Mouse (Mus musculus): ENCODE results near the gene Zfp189.
A peak's percentile ranks its signal among the peaks of the same experiment; 100 is the strongest.
"Not testable (repeated sequence)": the region's sequence is repeated elsewhere in the genome, so short reads cannot be mapped to it uniquely, and the experiment has no call there.

The Zfp189 gene

GRCm38 (mm10) chr4:49520572-49521340 lies at the start of gene Zfp189, which contains the start of gene Mrpl50:
Gene Zfp189 (plus strand): TSS chr4:49521176.
Gene Mrpl50 (minus strand): TSS chr4:49521093.
- peak; percentile 98 for DNase-seq

- no peak for DNase-seq
These were observed 47.4 kb upstream of the Zfp189 start, which contains the start of gene Acnat1 for GRCm38 (mm10) chr4:49473435-49474100. Gene Acnat1 (minus strand): TSS chr4:49473912.

- no peak for DNase-seq
These were observed 46.4 kb upstream of the Zfp189 start for GRCm38 (mm10) chr4:49474583-49474982.

GRCm38 (mm10) chr4:49478118-49478877 lies 42.7 kb upstream of the Zfp189 start:
- no peak for DNase-seq

- not testable (repeated sequence) for DNase-seq
These were observed 41.9 kb upstream of the Zfp189 start for GRCm38 (mm10) chr4:49479035-49479434.

- no peak for DNase-seq
These were observed 40.7 kb upstream of the Zfp189 start for GRCm38 (mm10) chr4:49480104-49480760.

- no peak for DNase-seq
These were observed 40.1 kb upstream of the Zfp189 start for GRCm38 (mm10) chr4:49480896-49481295.

GRCm38 (mm10) chr4:49485442-49485841 lies 35.5 kb upstream of the Zfp189 start:
- no peak for DNase-seq

GRCm38 (mm10) chr4:49485934-49486650 lies 34.9 kb upstream of the Zfp189 start:
- not testable (repeated sequence) for DNase-seq

- no peak for DNase-seq
These were observed 17.4 kb upstream of the Zfp189 start for GRCm38 (mm10) chr4:49503563-49503962.

GRCm38 (mm10) chr4:49506386-49506785 lies 14.6 kb upstream of the Zfp189 start, which contains the start of gene Baat:
Gene Baat (minus strand): TSS chr4:49506557.
- no peak for DNase-seq

- DNase-seq: no peak
These were observed 11.8 kb upstream of the Zfp189 start for GRCm38 (mm10) chr4:49509183-49509582.

GRCm38 (mm10) chr4:49510236-49510835 lies 10.6 kb upstream of the Zfp189 start:
- DNase-seq: not testable (repeated sequence)

- DNase-seq: no peak
These were observed 8.3 kb upstream of the Zfp189 start for GRCm38 (mm10) chr4:49512636-49513035.

GRCm38 (mm10) chr4:49514441-49514840 lies 6.5 kb upstream of the Zfp189 start:
- no peak for DNase-seq

- no peak for DNase-seq
These were observed 1.5 kb upstream of the Zfp189 start for GRCm38 (mm10) chr4:49519476-49519875.

- no peak for DNase-seq
These were observed 370 bp downstream of the Zfp189 start for GRCm38 (mm10) chr4:49521346-49521745.

- peak; percentile 91 for DNase-seq
These were observed 1.6 kb downstream of the Zfp189 start for GRCm38 (mm10) chr4:49522576-49522975.

GRCm38 (mm10) chr4:49535036-49535435 lies 14.1 kb downstream of the Zfp189 start:
- no peak for DNase-seq

GRCm38 (mm10) chr4:49535675-49536294 lies 14.8 kb downstream of the Zfp189 start:
- DNase-seq: no peak

- DNase-seq: no peak
These were observed 15.7 kb downstream of the Zfp189 start for GRCm38 (mm10) chr4:49536671-49537070.
